Mouse (Mus musculus): Measurements from ENCODE around the gene Mto1. TPM values are rescaled to one million over a fixed set of nuclear protein-coding genes. Genes with fewer than 3 reads are reported as not detected.

Gene Mto1
- polyA plus RNA-seq, 1 experiment from 2014 or later: 27.1 TPM

DNA sequence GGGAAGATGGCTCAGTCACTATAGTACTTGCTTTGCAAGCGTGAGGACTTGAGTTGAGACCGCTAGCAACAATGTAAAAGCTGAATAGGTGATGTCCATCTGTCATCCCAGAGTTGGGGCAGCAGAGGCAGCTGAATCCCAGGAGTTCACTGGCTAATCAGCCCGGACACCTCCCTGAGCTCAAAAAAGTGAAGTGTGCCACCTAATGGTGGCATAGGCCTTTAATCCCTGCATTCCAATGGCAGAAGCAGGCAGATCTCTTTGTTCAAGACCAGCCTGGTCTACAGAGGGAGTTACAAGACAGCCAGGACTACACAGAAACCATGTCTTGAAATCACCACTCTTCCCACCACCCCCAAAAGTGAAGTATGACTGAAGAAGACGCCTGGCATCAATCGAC is 15.5 kb upstream of the Mto1 start:
- 87% methylated on average over 5 of the region's 5 CpGs for WGBS
- H3K27ac ChIP-seq (ENCODE audit: low read length): no peak overlapping the region
- H3K36me3 ChIP-seq (ENCODE audit: control insufficient read depth, insufficient read depth, low read length): no peaks in the 10 kb centered on the region
- no peaks in the 10 kb centered on the region for H3K9me3 ChIP-seq (ENCODE audit: control insufficient read depth, low read depth, low read length)
- H3K9ac ChIP-seq (replicated peaks; ENCODE audit: low read depth, low read length): no peak overlapping the region
- no peak overlapping the region for H3K4me2 ChIP-seq (replicated peaks; ENCODE audit: low read depth, low read length)
- ATAC-seq (ENCODE audit: insufficient number of reproducible peaks, insufficient read depth, low FRiP score, low read depth): no peak
- no peak overlapping the region for H3K4me3 ChIP-seq (ENCODE audit: low read depth, low read length)
- H3K27me3 ChIP-seq (ENCODE audit: control insufficient read depth, insufficient read depth, low read length): no peaks in the 10 kb centered on the region
- no peaks in the 10 kb centered on the region for H3K4me1 ChIP-seq (ENCODE audit: control insufficient read depth, insufficient read depth, low read length)

DNA sequence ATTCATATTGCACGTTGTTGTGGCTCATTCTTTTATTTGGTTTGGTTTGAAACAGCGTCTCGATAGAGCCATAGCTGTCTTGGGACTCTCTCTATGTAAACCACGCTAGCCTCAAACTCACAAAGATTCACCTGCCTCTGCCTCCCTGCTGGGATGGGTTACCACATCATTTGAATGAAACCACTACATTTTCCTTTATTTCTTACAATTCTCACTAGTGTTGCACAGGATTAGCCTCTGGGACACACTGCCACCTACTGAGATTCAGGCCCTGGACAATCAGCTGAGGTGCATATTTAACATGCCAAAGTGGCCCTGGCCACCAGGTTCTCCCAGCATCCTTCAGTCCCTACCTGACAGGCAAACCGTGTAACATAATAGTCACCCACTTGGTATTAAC is 8.6 kb upstream of the Mto1 start:
- no peak for ATAC-seq (ENCODE audit: insufficient number of reproducible peaks, insufficient read depth, low FRiP score, low read depth)
- H3K4me1 ChIP-seq (ENCODE audit: control insufficient read depth, insufficient read depth, low read length): peaks cover 2% of the 10 kb centered on the region; the same call in 1 of the 2 replicates

DNA sequence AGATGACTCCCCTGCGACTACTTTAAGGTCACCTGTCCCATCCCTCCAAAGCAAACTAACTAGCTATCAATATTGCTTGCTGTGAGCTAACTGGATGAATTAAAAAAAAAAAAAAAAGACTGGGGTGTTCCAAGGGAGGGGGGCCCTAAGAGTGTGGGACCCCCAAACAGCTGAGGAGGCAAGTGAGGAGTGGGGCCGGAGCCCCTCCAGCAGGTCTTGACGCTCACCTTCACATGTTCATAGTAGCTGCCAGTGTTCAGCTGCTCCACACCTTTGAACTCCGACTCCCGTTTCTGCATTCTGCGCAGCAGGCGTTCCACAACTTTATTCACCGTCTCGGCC is 5.8 kb upstream of the Mto1 start:
- no peaks in the 10 kb centered on the region for H3K9me3 ChIP-seq (ENCODE audit: control insufficient read depth, low read depth, low read length)
- WGBS: 6% methylated on average over 9 of the region's 9 CpGs
- H3K4me1 ChIP-seq (ENCODE audit: control insufficient read depth, insufficient read depth, low read length): peaks cover 2% of the 10 kb centered on the region; the same call in 1 of the 2 replicates
- peak overlapping the region; percentile 45; the same call in 1 of the 2 replicates for H3K9ac ChIP-seq (replicated peaks; ENCODE audit: low read depth, low read length)
- peaks cover 22% of the 10 kb centered on the region; the same call in 1 of the 2 replicates for H3K27me3 ChIP-seq (ENCODE audit: control insufficient read depth, insufficient read depth, low read length)
- H3K36me3 ChIP-seq (ENCODE audit: control insufficient read depth, insufficient read depth, low read length): no peaks in the 10 kb centered on the region
- no peak overlapping the region for H3K27ac ChIP-seq (ENCODE audit: low read length)
- peak overlapping the region; percentile 87 for H3K4me2 ChIP-seq (replicated peaks; ENCODE audit: low read depth, low read length)
- peak overlapping the region; percentile 54 for H3K4me3 ChIP-seq (ENCODE audit: low read depth, low read length)
- peak; percentile 38; the same call in 1 of the 2 replicates for ATAC-seq (ENCODE audit: insufficient number of reproducible peaks, insufficient read depth, low FRiP score, low read depth)

More for the DNA sequence above, 8.6 kb upstream of the Mto1 start:
- Histone ChIP-seq H3K36me3 (ENCODE audit: control insufficient read depth, insufficient read depth, low read length) (no peaks in the 10 kb centered on the region), H3K4me2 (replicated peaks; ENCODE audit: low read depth, low read length) (no peak overlapping the region), H3K4me3 (ENCODE audit: low read depth, low read length) (no peak overlapping the region), H3K9me3 (ENCODE audit: control insufficient read depth, low read depth, low read length) (no peaks in the 10 kb centered on the region), H3K27me3 (ENCODE audit: control insufficient read depth, insufficient read depth, low read length) (peaks cover 17% of the 10 kb centered on the region; the same call in 1 of the 2 replicates), H3K9ac (replicated peaks; ENCODE audit: low read depth, low read length) (no peak overlapping the region), H3K27ac (ENCODE audit: low read length) (no peak overlapping the region)
- WGBS: 61% methylated on average over 5 of the region's 5 CpGs

DNA sequence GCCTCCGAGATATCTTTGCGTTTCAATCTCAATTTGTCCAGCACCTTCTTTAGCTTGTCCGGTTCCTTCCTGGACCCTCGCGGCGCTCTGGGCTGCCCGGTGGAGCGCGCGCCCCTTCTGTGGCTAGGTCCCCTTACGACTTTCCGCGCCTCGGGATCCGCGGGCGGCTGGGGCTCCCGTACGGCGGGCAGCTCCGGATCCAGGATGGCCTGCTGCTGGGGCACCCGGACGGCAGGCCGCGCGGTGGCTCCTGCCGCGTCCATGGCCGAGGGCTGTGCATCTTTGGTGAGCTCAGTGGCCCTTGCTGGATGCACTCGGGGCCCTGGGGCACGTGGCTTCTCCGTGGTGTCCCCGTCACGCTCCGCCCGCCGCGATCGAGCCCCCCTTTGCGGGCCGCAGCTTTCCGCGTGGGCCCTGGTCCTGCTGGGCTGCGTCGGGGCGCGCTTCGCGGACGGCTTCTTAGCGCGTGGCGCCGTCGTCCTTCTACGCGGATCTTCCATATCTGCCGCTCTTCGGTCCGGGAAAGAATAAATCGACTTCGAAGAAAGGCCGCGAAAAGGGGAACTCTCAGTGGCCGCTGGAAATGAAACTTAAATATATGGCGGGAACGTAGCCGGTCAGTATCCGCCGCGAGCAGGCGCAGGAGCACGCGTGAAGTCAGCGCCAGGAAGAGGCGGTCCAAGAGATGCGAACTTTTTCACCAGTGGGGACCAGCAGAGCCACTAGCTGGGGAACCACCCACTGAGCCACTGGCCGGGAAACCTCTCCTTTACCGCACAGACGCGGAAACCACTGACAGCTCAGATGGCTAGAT is 5.2 kb upstream of the Mto1 start, which contains the start of gene Cgas:
Cgas (minus strand) TSS at position 659 of the 814 bp plus-strand sequence.
- Histone ChIP-seq H3K9ac (replicated peaks; ENCODE audit: low read depth, low read length) (peak within 1 kb of the TSS; percentile 45; the same call in 1 of the 2 replicates), H3K36me3 (ENCODE audit: control insufficient read depth, insufficient read depth, low read length) (no peaks in the 10 kb centered on the region), H3K4me2 (replicated peaks; ENCODE audit: low read depth, low read length) (peak within 1 kb of the TSS; percentile 87), H3K9me3 (ENCODE audit: control insufficient read depth, low read depth, low read length) (no peaks in the 10 kb centered on the region), H3K27ac (ENCODE audit: low read length) (no peak within 1 kb of the TSS), H3K4me1 (ENCODE audit: control insufficient read depth, insufficient read depth, low read length) (peaks cover 2% of the 10 kb centered on the region; the same call in 1 of the 2 replicates), H3K4me3 (ENCODE audit: low read depth, low read length) (peak within 1 kb of the TSS; percentile 54), H3K27me3 (ENCODE audit: control insufficient read depth, insufficient read depth, low read length) (peaks cover 22% of the 10 kb centered on the region; the same call in 1 of the 2 replicates)
- ATAC-seq (ENCODE audit: insufficient number of reproducible peaks, insufficient read depth, low FRiP score, low read depth): peak; percentile 66; the same call in 1 of the 2 replicates
- under 1% methylated on average over 81 of the region's 81 CpGs for WGBS

DNA sequence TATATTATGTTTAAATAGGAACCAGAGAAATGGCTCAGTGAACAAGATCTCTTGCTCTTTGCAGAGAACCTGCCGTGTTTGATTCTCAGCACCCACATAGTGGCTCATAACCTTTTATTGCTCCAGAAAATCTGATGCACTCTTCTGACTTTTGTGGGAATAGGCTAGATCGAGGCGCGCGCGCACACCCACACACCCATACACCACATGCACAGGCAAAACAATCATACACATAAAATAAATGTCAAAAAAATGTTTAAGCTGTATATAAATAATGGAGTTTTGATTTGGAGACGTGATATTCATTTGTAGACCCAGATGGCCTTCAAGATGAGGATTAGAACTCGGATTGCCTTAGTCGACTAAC is 419 bp upstream of the Mto1 start:
- ATAC-seq (ENCODE audit: insufficient number of reproducible peaks, insufficient read depth, low FRiP score, low read depth): peak; percentile 29; the same call in 1 of the 2 replicates
- H3K9me3 ChIP-seq (ENCODE audit: control insufficient read depth, low read depth, low read length): no peaks in the 10 kb centered on the region
- H3K27me3 ChIP-seq (ENCODE audit: control insufficient read depth, insufficient read depth, low read length): 0 out of 2 replicates have a peak, but pooled peaks cover 7% of the 10 kb centered on the region
- H3K36me3 ChIP-seq (ENCODE audit: control insufficient read depth, insufficient read depth, low read length): peaks cover 7% of the 10 kb centered on the region
- WGBS: 29% methylated on average over 9 of the region's 9 CpGs
- H3K4me1 ChIP-seq (ENCODE audit: control insufficient read depth, insufficient read depth, low read length): peaks cover 6% of the 10 kb centered on the region
- peak overlapping the region; percentile 89 for H3K4me3 ChIP-seq (ENCODE audit: low read depth, low read length)
- peak overlapping the region; percentile 75 for H3K9ac ChIP-seq (replicated peaks; ENCODE audit: low read depth, low read length)
- H3K27ac ChIP-seq (ENCODE audit: low read length): no peak overlapping the region; the same call in 1 of the 2 replicates
- peak overlapping the region; percentile 64 for H3K4me2 ChIP-seq (replicated peaks; ENCODE audit: low read depth, low read length)

DNA sequence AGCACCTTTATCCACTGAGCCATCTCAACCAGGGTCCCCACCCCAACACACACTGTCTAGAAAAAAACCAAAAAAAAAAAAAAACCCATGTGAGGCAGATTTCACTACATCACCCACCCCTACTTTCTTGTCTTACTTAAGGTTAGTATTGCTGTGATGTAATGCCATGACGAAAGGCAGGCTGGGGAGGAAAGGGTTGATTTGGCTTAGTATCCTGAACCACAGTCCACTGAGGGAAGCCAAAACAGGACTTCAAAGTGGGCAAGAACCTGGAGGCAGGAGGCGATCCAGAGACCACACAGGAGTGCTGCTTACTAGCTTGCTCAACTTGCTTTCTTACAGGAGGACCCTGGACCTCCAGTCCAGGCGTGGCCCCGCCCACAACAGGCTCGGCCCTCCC is 2.4 kb downstream of the Mto1 start:
- Histone ChIP-seq H3K27me3 (ENCODE audit: control insufficient read depth, insufficient read depth, low read length) (no peaks in the 10 kb centered on the region), H3K27ac (ENCODE audit: low read length) (no peak overlapping the region), H3K4me1 (ENCODE audit: control insufficient read depth, insufficient read depth, low read length) (peaks cover 6% of the 10 kb centered on the region; the same call in 1 of the 2 replicates), H3K9me3 (ENCODE audit: control insufficient read depth, low read depth, low read length) (no peaks in the 10 kb centered on the region), H3K9ac (replicated peaks; ENCODE audit: low read depth, low read length) (no peak overlapping the region), H3K4me3 (ENCODE audit: low read depth, low read length) (no peak overlapping the region), H3K36me3 (ENCODE audit: control insufficient read depth, insufficient read depth, low read length) (peaks cover 21% of the 10 kb centered on the region), H3K4me2 (replicated peaks; ENCODE audit: low read depth, low read length) (no peak overlapping the region)
- ATAC-seq (ENCODE audit: insufficient number of reproducible peaks, insufficient read depth, low FRiP score, low read depth): no peak
- 83% methylated on average over 5 of the region's 5 CpGs for WGBS

DNA sequence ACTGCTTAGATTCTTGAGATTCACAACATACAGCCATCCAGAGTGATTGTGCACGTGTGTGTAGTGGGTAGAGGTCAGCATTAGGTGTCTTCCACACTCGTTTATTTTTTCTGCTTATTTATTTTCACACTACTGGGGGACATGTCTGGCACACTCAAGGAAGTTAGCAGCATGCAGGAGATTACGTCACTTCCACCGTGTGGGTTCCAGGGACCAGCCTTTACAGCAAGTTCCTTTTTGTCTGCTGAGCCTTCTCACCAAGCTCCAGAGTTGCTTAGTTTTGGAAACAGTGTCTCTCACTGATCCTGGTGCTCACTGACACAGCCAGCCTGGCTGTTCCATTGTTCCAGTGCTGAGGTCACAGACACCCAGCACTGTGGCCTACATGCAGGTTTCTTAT is 3.4 kb downstream of the Mto1 start:
- 75% methylated on average over 4 of the region's 4 CpGs for WGBS
- H3K4me3 ChIP-seq (ENCODE audit: low read depth, low read length): no peak overlapping the region
- no peak overlapping the region for H3K9ac ChIP-seq (replicated peaks; ENCODE audit: low read depth, low read length)
- no peaks in the 10 kb centered on the region for H3K9me3 ChIP-seq (ENCODE audit: control insufficient read depth, low read depth, low read length)
- H3K36me3 ChIP-seq (ENCODE audit: control insufficient read depth, insufficient read depth, low read length): peaks cover 21% of the 10 kb centered on the region
- no peak for ATAC-seq (ENCODE audit: insufficient number of reproducible peaks, insufficient read depth, low FRiP score, low read depth)
- H3K4me2 ChIP-seq (replicated peaks; ENCODE audit: low read depth, low read length): no peak overlapping the region
- H3K4me1 ChIP-seq (ENCODE audit: control insufficient read depth, insufficient read depth, low read length): peaks cover 6% of the 10 kb centered on the region; the same call in 1 of the 2 replicates
- no peaks in the 10 kb centered on the region for H3K27me3 ChIP-seq (ENCODE audit: control insufficient read depth, insufficient read depth, low read length)
- no peak overlapping the region for H3K27ac ChIP-seq (ENCODE audit: low read length)

DNA sequence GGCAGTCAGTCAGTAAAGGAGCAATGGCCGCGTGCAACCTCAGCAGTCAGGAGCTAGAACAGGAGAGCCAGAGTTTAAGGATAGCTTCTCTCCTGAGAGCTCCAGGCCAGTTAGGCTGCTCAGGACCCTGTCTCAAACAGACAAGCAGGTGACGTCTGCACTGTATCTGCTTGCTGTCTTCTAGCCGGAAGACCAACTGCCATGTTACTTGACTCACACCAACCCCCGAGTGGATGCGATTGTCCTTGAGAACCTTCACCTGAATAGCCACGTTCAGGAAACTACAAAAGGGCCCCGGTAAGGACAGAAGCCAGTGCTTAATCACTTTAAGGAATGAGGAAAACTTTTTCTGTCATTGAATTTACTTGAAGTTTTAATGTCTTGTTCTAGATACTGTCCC is 9.0 kb downstream of the Mto1 start:
- no peaks in the 10 kb centered on the region for H3K4me1 ChIP-seq (ENCODE audit: control insufficient read depth, insufficient read depth, low read length)
- no peaks in the 10 kb centered on the region for H3K9me3 ChIP-seq (ENCODE audit: control insufficient read depth, low read depth, low read length)
- H3K4me3 ChIP-seq (ENCODE audit: low read depth, low read length): no peak overlapping the region
- WGBS: 85% methylated on average over 8 of the region's 8 CpGs
- no peak for ATAC-seq (ENCODE audit: insufficient number of reproducible peaks, insufficient read depth, low FRiP score, low read depth)
- no peaks in the 10 kb centered on the region for H3K27me3 ChIP-seq (ENCODE audit: control insufficient read depth, insufficient read depth, low read length)
- no peak overlapping the region for H3K27ac ChIP-seq (ENCODE audit: low read length)
- H3K4me2 ChIP-seq (replicated peaks; ENCODE audit: low read depth, low read length): no peak overlapping the region
- no peak overlapping the region for H3K9ac ChIP-seq (replicated peaks; ENCODE audit: low read depth, low read length)
- H3K36me3 ChIP-seq (ENCODE audit: control insufficient read depth, insufficient read depth, low read length): peaks cover 44% of the 10 kb centered on the region
